Mouse (Mus musculus) myocyte (in vitro differentiated cells): Measurements from ENCODE around the gene Lyst. TPM values are rescaled to one million over a fixed set of nuclear protein-coding genes. Genes with fewer than 3 reads are reported as not detected.

ENCODE experiments used
- H3K27me3 ChIP-seq: one replicate; pipeline ENCODE4 v1.6.1; 2011; ENCODE audit not compliant: control insufficient read depth, insufficient read depth, insufficient read length
- H3K36me3 ChIP-seq: one replicate; pipeline ENCODE4 v1.6.1; 2011; ENCODE audit not compliant: control insufficient read depth, insufficient read depth
- H3K4me2 ChIP-seq: one replicate; pipeline ENCODE4 v1.6.1; 2011; ENCODE audit warnings: low read depth, control low read depth
- H3K4me3 ChIP-seq: one replicate; pipeline ENCODE4 v1.5.1; 2011; ENCODE audit warnings: mild to moderate bottlenecking, control low read depth, moderate library complexity
- H3K79me2 ChIP-seq: one replicate; pipeline ENCODE4 v1.6.1; 2011; ENCODE audit not compliant: control insufficient read depth, insufficient read depth
- H3ac ChIP-seq: one replicate; pipeline ENCODE4 v1.6.1; 2011; ENCODE audit not compliant: control insufficient read depth, insufficient read length
- CEBPB ChIP-seq: IDR thresholded peaks from 2 replicates; pipeline ENCODE4 v1.6.1; 2011; ENCODE audit warnings: mild to moderate bottlenecking, moderate library complexity; ENCODE audit not compliant: poor library complexity, insufficient read depth, severe bottlenecking
- E2F4 ChIP-seq: IDR thresholded peaks from one replicate; pipeline ENCODE4 v1.6.1; 2011; ENCODE audit warnings: mild to moderate bottlenecking, control low read depth, moderate library complexity; ENCODE audit not compliant: insufficient read depth
- MAX ChIP-seq: IDR thresholded peaks from one replicate; pipeline ENCODE4 v1.6.1; 2011; ENCODE audit warnings: low read depth, mild to moderate bottlenecking, control low read depth
- MYOD1 ChIP-seq, 3 experiments: IDR thresholded peaks; one replicate each; pipeline ENCODE4 v1.6.1; 2011; ENCODE audit warnings: control low read depth in 2 of 3, low read depth in 2 of 3, mild to moderate bottlenecking in 2 of 3, moderate library complexity in 1 of 3; ENCODE audit not compliant: insufficient read length in 2 of 3, control insufficient read depth in 1 of 3
- MYOG ChIP-seq, 3 experiments: IDR thresholded peaks; one replicate each; pipeline ENCODE4 v1.6.1; 2011; ENCODE audit warnings: control low read depth in 2 of 3, low read depth in 2 of 3, mild to moderate bottlenecking in 2 of 3; ENCODE audit not compliant: insufficient read length in 2 of 3, control insufficient read depth in 1 of 3, insufficient read depth in 1 of 3
- POLR2A ChIP-seq: IDR thresholded peaks from one replicate; pipeline ENCODE4 v1.6.1; 2011; ENCODE audit warnings: low read depth, mild to moderate bottlenecking, control low read depth, moderate library complexity; ENCODE audit not compliant: insufficient read length
- POLR2AphosphoS2 ChIP-seq: IDR thresholded peaks from one replicate; pipeline ENCODE4 v1.6.1; 2011; ENCODE audit warnings: low read depth, control low read depth; ENCODE audit not compliant: insufficient read length
- REST ChIP-seq: IDR thresholded peaks from one replicate; pipeline ENCODE4 v1.6.1; 2011; ENCODE audit warnings: mild to moderate bottlenecking, control low read depth, moderate library complexity; ENCODE audit not compliant: insufficient read depth, insufficient read length
- SRF ChIP-seq: IDR thresholded peaks from one replicate; pipeline ENCODE4 v1.6.1; 2011; ENCODE audit warnings: low read depth; ENCODE audit not compliant: control insufficient read depth, insufficient read length
- TCF12 ChIP-seq: IDR thresholded peaks from one replicate; pipeline ENCODE4 v1.6.1; 2011; ENCODE audit warnings: mild to moderate bottlenecking, control low read depth; ENCODE audit not compliant: poor library complexity, insufficient read depth, severe bottlenecking
- TCF3 ChIP-seq: IDR thresholded peaks from one replicate; pipeline ENCODE4 v1.6.1; 2011; ENCODE audit warnings: low read depth, control low read depth; ENCODE audit not compliant: insufficient read length
- USF1 ChIP-seq: IDR thresholded peaks from one replicate; pipeline ENCODE4 v1.6.1; 2011; ENCODE audit warnings: low read depth, mild to moderate bottlenecking, control low read depth, moderate library complexity
- polyA plus RNA-seq: library from polyadenylated mRNA; unstranded; fragments of >200 nt; fragmentation: generic; extraction: Trizol; gene quantifications from one replicate; pipeline ENCODE4 v1.2.1, GENCODE M21; 2012; ENCODE audit warnings: missing spikeins

The Lyst gene
- polyA plus RNA-seq, 1 experiment: 3.6 TPM

- H3K4me2 ChIP-seq: peak overlapping the region; percentile 79
- H3K79me2 ChIP-seq: no peaks in the 10 kb centered on the region
- H3ac ChIP-seq: no peak overlapping the region
- no peaks in the 10 kb centered on the region for H3K36me3 ChIP-seq
- peaks cover 15% of the 10 kb centered on the region for H3K27me3 ChIP-seq
- peak overlapping the region; percentile 13 for H3K4me3 ChIP-seq
- TF ChIP-seq CEBPB (no peak), USF1 (no peak), REST (peak; percentile 21)
Observed at GRCm38 (mm10) chr13:13783296-13783695, 193.1 kb downstream of the Lyst start.

GRCm38 (mm10) chr13:13783894-13784419, 193.8 kb downstream of the Lyst start, which contains the start of gene Gng4:
Gene Gng4 (plus strand): TSS chr13:13784059.
- Histone ChIP-seq H3K79me2 (no peaks in the 10 kb centered on the region), H3K36me3 (no peaks in the 10 kb centered on the region), H3K4me3 (peak within 1 kb of the TSS; percentile 13), H3K27me3 (peaks cover 15% of the 10 kb centered on the region), H3K4me2 (peak within 1 kb of the TSS; percentile 79), H3ac (peak within 1 kb of the TSS; percentile 16)
- TF ChIP-seq TCF3 (no peak), MYOD1 (IDR thresholded peaks at IDR 0.05; ENCODE audit: control insufficient read depth in 1 of 3, insufficient read length in 2 of 3, low read depth in 2 of 3) (peak in 2 of 3 experiments; percentile 71 to 81), MYOG (IDR thresholded peaks at IDR 0.05; ENCODE audit: control insufficient read depth in 1 of 3, insufficient read depth in 1 of 3, insufficient read length in 2 of 3, low read depth in 2 of 3) (peak in 2 of 3 experiments; percentile 66 to 79), REST (no peak), E2F4 (no peak), POLR2A (no peak), USF1 (no peak), POLR2AphosphoS2 (no peak), TCF12 (no peak), SRF (no peak), MAX (no peak)

- TF ChIP-seq SRF (no peak), MYOD1 (IDR thresholded peaks at IDR 0.05; ENCODE audit: control insufficient read depth in 1 of 3, insufficient read length in 2 of 3, low read depth in 2 of 3) (no peak), CEBPB (no peak), POLR2A (no peak), MYOG (IDR thresholded peaks at IDR 0.05; ENCODE audit: control insufficient read depth in 1 of 3, insufficient read depth in 1 of 3, insufficient read length in 2 of 3, low read depth in 2 of 3) (no peak), USF1 (no peak), E2F4 (no peak), TCF12 (no peak), MAX (no peak), POLR2AphosphoS2 (no peak), TCF3 (no peak), REST (no peak)
- H3K4me3 ChIP-seq: peak overlapping the region; percentile 13
- H3K79me2 ChIP-seq: no peaks in the 10 kb centered on the region
- H3K27me3 ChIP-seq: peaks cover 15% of the 10 kb centered on the region
- no peaks in the 10 kb centered on the region for H3K36me3 ChIP-seq
- H3K4me2 ChIP-seq: peak overlapping the region; percentile 79
- H3ac ChIP-seq: peak overlapping the region; percentile 16
Observed at GRCm38 (mm10) chr13:13784420-13784936, 194.3 kb downstream of the Lyst start.

- no peaks in the 10 kb centered on the region for H3K79me2 ChIP-seq
- H3K4me3 ChIP-seq: peak overlapping the region; percentile 13
- peaks cover 15% of the 10 kb centered on the region for H3K27me3 ChIP-seq
- peak overlapping the region; percentile 79 for H3K4me2 ChIP-seq
- H3ac ChIP-seq: no peak overlapping the region
- TF ChIP-seq MYOG (IDR thresholded peaks at IDR 0.05; ENCODE audit: control insufficient read depth in 1 of 3, insufficient read depth in 1 of 3, insufficient read length in 2 of 3, low read depth in 2 of 3): no peak
- no peak for TF ChIP-seq TCF12
- TF ChIP-seq MAX: no peak
- TF ChIP-seq POLR2AphosphoS2: no peak
- peak; percentile 88 for TF ChIP-seq REST
- no peaks in the 10 kb centered on the region for H3K36me3 ChIP-seq
Observed at GRCm38 (mm10) chr13:13784981-13785783, 195.0 kb downstream of the Lyst start.

- Histone ChIP-seq H3ac (no peak overlapping the region), H3K36me3 (no peaks in the 10 kb centered on the region), H3K27me3 (peaks cover 15% of the 10 kb centered on the region), H3K4me2 (no peak overlapping the region), H3K79me2 (no peaks in the 10 kb centered on the region), H3K4me3 (no peak overlapping the region)
- no peak for TF ChIP-seq TCF12
Observed at GRCm38 (mm10) chr13:13786971-13787370, 196.8 kb downstream of the Lyst start.
